Mouse (Mus musculus) stomach, postnatal 0 days (tissue): ENCODE data around the gene Col5a1.

Experiments used
- CTCF ChIP-seq: IDR thresholded peaks from 2 replicates; pipeline ENCODE4 v1.5.1; 2016; ENCODE audit warnings: antibody characterized with exemption, low read depth, mild to moderate bottlenecking, moderate library complexity
- EP300 ChIP-seq: optimal IDR thresholded peaks from 2 replicates; pipeline ENCODE3; 2016; ENCODE audit warnings: antibody characterized with exemption

- no peak for TF ChIP-seq EP300
- no peak for TF ChIP-seq CTCF
Observed at GRCm38 (mm10) chr2:27838112-27838511, 48.1 kb upstream of the Col5a1 start.
